8 mouse cellular contexts compared by ENCODE assay signal in genomic region chr4:132328391-132328982, GRCm38 (mm10). TPM values are rescaled to one million over a fixed set of nuclear protein-coding genes. Genes with fewer than 3 reads are reported as not detected.
DNase-seq lines count a peak whose midpoint lies in the region; ATAC-seq and TF ChIP-seq lines count a peak whose summit lies in the region.

No protein-coding gene starts in this region.

- no peaks in the 10 kb centered on the region for H3K27me3 ChIP-seq in heart, embryonic 14.5 days (ENCODE audit: control insufficient read depth, insufficient read depth, low read length)
- no peaks in the 10 kb centered on the region for H3K27me3 ChIP-seq in heart, postnatal 0 days (ENCODE audit: control insufficient read depth, insufficient read depth, low read length)
- H3K27me3 ChIP-seq in midbrain, embryonic 10.5 days (ENCODE audit: low read depth, poor library complexity, severe bottlenecking): no peaks in the 10 kb centered on the region

- peak overlapping the region; percentile 80 for H3K9ac ChIP-seq in heart, embryonic 14.5 days (ENCODE audit: low read length)
- H3K9ac ChIP-seq in ES-E14 (ENCODE audit: insufficient read depth, low read depth, low read length, poor library complexity, severe bottlenecking): peak overlapping the region; percentile 98
- H3K9ac ChIP-seq in heart, postnatal 0 days (replicated peaks; ENCODE audit: low read depth, low read length): peak overlapping the region; percentile 78

- H3K36me3 ChIP-seq in heart, embryonic 14.5 days (ENCODE audit: control insufficient read depth, insufficient read depth, low read length): peaks cover 42% of the 10 kb centered on the region
- peaks cover 28% of the 10 kb centered on the region for H3K36me3 ChIP-seq in ES-E14 (ENCODE audit: control insufficient read depth, insufficient read depth, low read length, poor library complexity, severe bottlenecking)
- peaks cover 40% of the 10 kb centered on the region for H3K36me3 ChIP-seq in heart, postnatal 0 days (replicated peaks; ENCODE audit: control insufficient read depth, insufficient read depth, low read length)
- H3K36me3 ChIP-seq in midbrain, embryonic 10.5 days: peaks cover 54% of the 10 kb centered on the region

- peaks cover 4 to 10% of the 10 kb centered on the region in 2 experiments for H3K4me1 ChIP-seq in heart, embryonic 14.5 days (ENCODE audit: control insufficient read depth in 2 of 2, insufficient read depth in 2 of 2, low read length in 2 of 2)
- H3K4me1 ChIP-seq in ES-E14 (ENCODE audit: control insufficient read depth in 2 of 2, insufficient read depth in 2 of 2, low read length in 2 of 2, poor library complexity in 1 of 2): peaks cover 2 to 3% of the 10 kb centered on the region in 2 experiments; a peak in 2 of 4 replicates
- peaks cover 7% of the 10 kb centered on the region for H3K4me1 ChIP-seq in heart, postnatal 0 days (ENCODE audit: control insufficient read depth, insufficient read depth)
- peaks cover 25% of the 10 kb centered on the region for H3K4me1 ChIP-seq in midbrain, embryonic 10.5 days

- ATAC-seq in heart, embryonic 14.5 days (ENCODE audit: insufficient number of reproducible peaks, insufficient read depth, low FRiP score, low read depth): no peak
- no peak for ATAC-seq in heart, postnatal 0 days (ENCODE audit: insufficient read depth, low read depth)
- no peak for ATAC-seq in activated CD4-positive, CD25-positive, alpha-beta regulatory T cell, adult 4 months

- 47% methylated on average over 14 of the region's 14 CpGs for WGBS in heart, embryonic 14.5 days
- 49% methylated on average over 14 of the region's 14 CpGs for WGBS in heart, postnatal 0 days
- 42% methylated on average over 14 of the region's 14 CpGs for WGBS in midbrain, embryonic 10.5 days

- TF ChIP-seq CTCF in heart, postnatal 0 days (IDR thresholded peaks at IDR 0.05; ENCODE audit: low read depth): no peak

- in situ Hi-C loops in ES-E14 (cut with MboI; ENCODE audit: low sequenced_read_pairs in 2 of 2, unreplicated experiment in 2 of 2): no loop called here

- TF ChIP-seq EP300 in heart, postnatal 0 days (IDR thresholded peaks at IDR 0.05; ENCODE audit: low read depth): no peak

- H3K27ac ChIP-seq in heart, embryonic 14.5 days (replicated peaks in 1 of 2; ENCODE audit: control insufficient read depth in 1 of 2, insufficient read depth in 1 of 2, low read depth in 2 of 2, low read length in 2 of 2): peak overlapping the region; percentile 79 to 85; a peak in 3 of 4 replicates
- H3K27ac ChIP-seq in ES-E14 (ENCODE audit: insufficient read depth, low read depth, low read length, poor library complexity, severe bottlenecking): 0 out of 2 replicates have a peak overlapping the region, but pooled peaks have one; percentile 83
- H3K27ac ChIP-seq in heart, postnatal 0 days (ENCODE audit: low read depth): peak overlapping the region; percentile 95
- peak overlapping the region; percentile 92 for H3K27ac ChIP-seq in midbrain, embryonic 10.5 days (replicated peaks)

- DNase-seq in heart, adult 9 months (ENCODE audit: low spot score in 2 of 2): no peak
- no peak for DNase-seq in ES-E14 (ENCODE audit: low read depth, low spot score)
- DNase-seq in heart, postnatal 0 days (ENCODE audit: low spot score): no peak
- DNase-seq in midbrain, embryonic 10.5 days (ENCODE audit: low spot score): no peak
- DNase-seq in right cerebral cortex, postnatal 14 days: no peak
- no peak for DNase-seq in retina, postnatal 1 day

- peak overlapping the region; percentile 61 to 85 for H3K4me3 ChIP-seq in heart, embryonic 14.5 days (ENCODE audit: control insufficient read depth in 1 of 2, insufficient read depth in 1 of 2, low read depth in 1 of 2, low read length in 2 of 2)
- peak overlapping the region; percentile 88 to 99 for H3K4me3 ChIP-seq in ES-E14 (ENCODE audit: insufficient read depth in 1 of 2, low read depth in 1 of 2, low read length in 2 of 2, poor library complexity in 1 of 2, severe bottlenecking in 1 of 2)
- peak overlapping the region; percentile 88 for H3K4me3 ChIP-seq in heart, postnatal 0 days (ENCODE audit: low read depth, low read length)
- H3K4me3 ChIP-seq in midbrain, embryonic 10.5 days: peak overlapping the region; percentile 72

- H3K9me3 ChIP-seq in heart, embryonic 14.5 days (ENCODE audit: control insufficient read depth, low read length): no peaks in the 10 kb centered on the region
- no peaks in the 10 kb centered on the region for H3K9me3 ChIP-seq in ES-E14 (ENCODE audit: control insufficient read depth, insufficient read depth, low read depth, low read length)
- no peaks in the 10 kb centered on the region for H3K9me3 ChIP-seq in heart, postnatal 0 days (replicated peaks; ENCODE audit: control insufficient read depth, low read length)
- H3K9me3 ChIP-seq in midbrain, embryonic 10.5 days (replicated peaks): no peaks in the 10 kb centered on the region

- H3K4me2 ChIP-seq in heart, embryonic 14.5 days (ENCODE audit: low read length): peak overlapping the region; percentile 88
- H3K4me2 ChIP-seq in heart, postnatal 0 days (ENCODE audit: low read depth, low read length): peak overlapping the region; percentile 79

TF ChIP-seq in ES-E14, 5 proteins besides CTCF, POLR2A, EP300 and RAD21:
- TF ChIP-seq ZNF384 (IDR thresholded peaks at IDR 0.05; ENCODE audit: low read depth, low read length) (no peak), CHD2 (IDR thresholded peaks at IDR 0.05; ENCODE audit: low read depth, low read length) (no peak)

RNA-seq across cellular contexts. Expression of gene Trnau1ap, which starts 0.9 kb away (rescaled TPM):
- polyA plus RNA-seq in heart, embryonic 14.5 days (2014; fragmentation: Nextera tagmentation; extraction: Ambion mirVana): 74.0 and 80.6 TPM in 2 replicates
- total RNA-seq in ES-E14 (2012; rRNA removed): 48.6 and 61.8 TPM in 2 replicates
- total RNA-seq in heart, postnatal 0 days (2014; rRNA removed; ENCODE audit: low replicate concordance): 51.3 and 69.0 TPM in 2 replicates
- 63.2 and 65.1 TPM in 2 replicates for polyA plus RNA-seq in heart, postnatal 0 days (2015; fragmentation: Nextera tagmentation; extraction: Ambion mirVana)
- polyA plus RNA-seq in midbrain, embryonic 10.5 days (2016; fragmentation: Nextera tagmentation; extraction: Ambion mirVana): 83.5 and 87.8 TPM in 2 replicates
- 10 to 100 TPM; 36.0 to 41.5 TPM for polyA plus RNA-seq in activated CD4-positive, CD25-positive, alpha-beta regulatory T cell, adult 4 months (2017; shearing (Covaris generic))

RNA-seq across cellular contexts. Expression of gene Rcc1, which starts 24.9 kb away (rescaled TPM):
- polyA plus RNA-seq in heart, embryonic 14.5 days (2014; fragmentation: Nextera tagmentation; extraction: Ambion mirVana): 18.9 and 21.1 TPM in 2 replicates
- 107 and 117 TPM in 2 replicates for total RNA-seq in ES-E14 (2012; rRNA removed)
- 20.6 and 20.8 TPM in 2 replicates for total RNA-seq in heart, postnatal 0 days (2014; rRNA removed; ENCODE audit: low replicate concordance)
- polyA plus RNA-seq in heart, postnatal 0 days (2015; fragmentation: Nextera tagmentation; extraction: Ambion mirVana): 17.1 and 18.6 TPM in 2 replicates
- polyA plus RNA-seq in midbrain, embryonic 10.5 days (2016; fragmentation: Nextera tagmentation; extraction: Ambion mirVana): 144 and 164 TPM in 2 replicates
- polyA plus RNA-seq in activated CD4-positive, CD25-positive, alpha-beta regulatory T cell, adult 4 months (2017; shearing (Covaris generic)): 10 to 100 TPM in 1 of 2 experiments, 1 to 10 TPM in 1; 9.5 to 25.2 TPM

RNA-seq across cellular contexts. Expression of gene Rab42, which starts 25.3 kb away (rescaled TPM):
- 1.2 and 1.4 TPM in 2 replicates for polyA plus RNA-seq in heart, embryonic 14.5 days (2014; fragmentation: Nextera tagmentation; extraction: Ambion mirVana)
- total RNA-seq in ES-E14 (2012; rRNA removed): 0.69 and 1.1 TPM in 2 replicates
- total RNA-seq in heart, postnatal 0 days (2014; rRNA removed; ENCODE audit: low replicate concordance): 1.2 TPM in 1 of 2 replicates, not detected in the other
- 2.9 and 3.9 TPM in 2 replicates for polyA plus RNA-seq in heart, postnatal 0 days (2015; fragmentation: Nextera tagmentation; extraction: Ambion mirVana)
- polyA plus RNA-seq in midbrain, embryonic 10.5 days (2016; fragmentation: Nextera tagmentation; extraction: Ambion mirVana): 0.79 and 0.85 TPM in 2 replicates
- polyA plus RNA-seq in activated CD4-positive, CD25-positive, alpha-beta regulatory T cell, adult 4 months (2017; shearing (Covaris generic)): not detected

RNA-seq across cellular contexts. Expression of gene Taf12, which starts 54.3 kb away (rescaled TPM):
- 29.4 and 30.9 TPM in 2 replicates for polyA plus RNA-seq in heart, embryonic 14.5 days (2014; fragmentation: Nextera tagmentation; extraction: Ambion mirVana)
- 12.1 and 21.9 TPM in 2 replicates for total RNA-seq in ES-E14 (2012; rRNA removed)
- total RNA-seq in heart, postnatal 0 days (2014; rRNA removed; ENCODE audit: low replicate concordance): 7.5 and 8.4 TPM in 2 replicates
- polyA plus RNA-seq in heart, postnatal 0 days (2015; fragmentation: Nextera tagmentation; extraction: Ambion mirVana): 30.5 and 34.2 TPM in 2 replicates
- 70.1 and 73.0 TPM in 2 replicates for polyA plus RNA-seq in midbrain, embryonic 10.5 days (2016; fragmentation: Nextera tagmentation; extraction: Ambion mirVana)
- polyA plus RNA-seq in activated CD4-positive, CD25-positive, alpha-beta regulatory T cell, adult 4 months (2017; shearing (Covaris generic)): 10 to 100 TPM; 74.6 to 89.5 TPM
